Mouse (Mus musculus): ENCODE measurements around the gene Ide. TPM values are rescaled to one million over a fixed set of nuclear protein-coding genes. Genes with fewer than 3 reads are reported as not detected.

Ide gene
- polyA plus RNA-seq, 1 experiment = 13.4 TPM

- peaks cover 48% of the 10 kb centered on the region for H3K36me3 ChIP-seq (ENCODE audit: control insufficient read depth, insufficient read depth)
- no peak overlapping the region for H3ac ChIP-seq (ENCODE audit: control insufficient read depth, insufficient read length, low read depth)
- no peaks in the 10 kb centered on the region for H3K27me3 ChIP-seq (ENCODE audit: control insufficient read depth, insufficient read depth, insufficient read length)
- no peaks in the 10 kb centered on the region for H3K79me2 ChIP-seq (ENCODE audit: control insufficient read depth, insufficient read depth)
- no peak overlapping the region for H3K4me3 ChIP-seq (ENCODE audit: insufficient read depth, poor library complexity, severe bottlenecking)
- H3K79me3 ChIP-seq (ENCODE audit: low read depth) = no peaks in the 10 kb centered on the region
- TF ChIP-seq MAX (IDR thresholded peaks at IDR 0.05) (no peak), CTCF (IDR thresholded peaks at IDR 0.05; ENCODE audit: control insufficient read depth, insufficient read depth, insufficient read length) (no peak), FOSL1 (IDR thresholded peaks at IDR 0.05; ENCODE audit: insufficient read depth, low read length, poor library complexity, severe bottlenecking) (no peak), MYOG (IDR thresholded peaks at IDR 0.05; ENCODE audit: control insufficient read depth, extremely low read depth, insufficient read length) (no peak), USF1 (IDR thresholded peaks at IDR 0.05; ENCODE audit: low read depth) (no peak), MYOD1 (IDR thresholded peaks at IDR 0.05; ENCODE audit: control insufficient read depth, insufficient read length, low read depth) (no peak), CEBPB (IDR thresholded peaks at IDR 0.05; ENCODE audit: low read depth) (no peak)
These were observed 16.6 kb downstream of the Ide start for GRCm38 (mm10) chr19:37320802-37321619.

GRCm38 (mm10) chr19:37317359-37317758, 20.3 kb downstream of the Ide start:
- H3K4me3 ChIP-seq (ENCODE audit: insufficient read depth, poor library complexity, severe bottlenecking) = no peak overlapping the region
- no peaks in the 10 kb centered on the region for H3K79me2 ChIP-seq (ENCODE audit: control insufficient read depth, insufficient read depth)
- H3ac ChIP-seq (ENCODE audit: control insufficient read depth, insufficient read length, low read depth) = no peak overlapping the region
- TF ChIP-seq MAX (IDR thresholded peaks at IDR 0.05) (no peak), USF1 (IDR thresholded peaks at IDR 0.05; ENCODE audit: low read depth) (no peak)
- no peaks in the 10 kb centered on the region for H3K27me3 ChIP-seq (ENCODE audit: control insufficient read depth, insufficient read depth, insufficient read length)
- peaks cover 65% of the 10 kb centered on the region for H3K36me3 ChIP-seq (ENCODE audit: control insufficient read depth, insufficient read depth)
- no peaks in the 10 kb centered on the region for H3K79me3 ChIP-seq (ENCODE audit: low read depth)

- no peaks in the 10 kb centered on the region for H3K79me2 ChIP-seq (ENCODE audit: control insufficient read depth, insufficient read depth)
- TF ChIP-seq USF1 (IDR thresholded peaks at IDR 0.05; ENCODE audit: low read depth) (no peak), MYOG (IDR thresholded peaks at IDR 0.05; ENCODE audit: control insufficient read depth, extremely low read depth, insufficient read length) (no peak), MYOD1 (IDR thresholded peaks at IDR 0.05; ENCODE audit: control insufficient read depth, insufficient read length, low read depth) (no peak), CTCF (IDR thresholded peaks at IDR 0.05; ENCODE audit: control insufficient read depth, insufficient read depth, insufficient read length) (no peak), FOSL1 (IDR thresholded peaks at IDR 0.05; ENCODE audit: insufficient read depth, low read length, poor library complexity, severe bottlenecking) (no peak), CEBPB (IDR thresholded peaks at IDR 0.05; ENCODE audit: low read depth) (no peak), MAX (IDR thresholded peaks at IDR 0.05) (no peak)
- H3K4me3 ChIP-seq (ENCODE audit: insufficient read depth, poor library complexity, severe bottlenecking) = no peak overlapping the region
- H3K36me3 ChIP-seq (ENCODE audit: control insufficient read depth, insufficient read depth) = peaks cover 80% of the 10 kb centered on the region
- no peak overlapping the region for H3ac ChIP-seq (ENCODE audit: control insufficient read depth, insufficient read length, low read depth)
- no peaks in the 10 kb centered on the region for H3K79me3 ChIP-seq (ENCODE audit: low read depth)
- no peaks in the 10 kb centered on the region for H3K27me3 ChIP-seq (ENCODE audit: control insufficient read depth, insufficient read depth, insufficient read length)
These were observed 22.6 kb downstream of the Ide start for GRCm38 (mm10) chr19:37315091-37315490.

- no peaks in the 10 kb centered on the region for H3K27me3 ChIP-seq (ENCODE audit: control insufficient read depth, insufficient read depth, insufficient read length)
- H3ac ChIP-seq (ENCODE audit: control insufficient read depth, insufficient read length, low read depth) = no peak overlapping the region
- H3K79me3 ChIP-seq (ENCODE audit: low read depth) = no peaks in the 10 kb centered on the region
- no peaks in the 10 kb centered on the region for H3K79me2 ChIP-seq (ENCODE audit: control insufficient read depth, insufficient read depth)
- peaks cover 73% of the 10 kb centered on the region for H3K36me3 ChIP-seq (ENCODE audit: control insufficient read depth, insufficient read depth)
- TF ChIP-seq MYOD1 (IDR thresholded peaks at IDR 0.05; ENCODE audit: control insufficient read depth, insufficient read length, low read depth) = no peak
- TF ChIP-seq USF1 (IDR thresholded peaks at IDR 0.05; ENCODE audit: low read depth) = no peak
- TF ChIP-seq FOSL1 (IDR thresholded peaks at IDR 0.05; ENCODE audit: insufficient read depth, low read length, poor library complexity, severe bottlenecking) = no peak
- TF ChIP-seq MYOG (IDR thresholded peaks at IDR 0.05; ENCODE audit: control insufficient read depth, extremely low read depth, insufficient read length) = no peak
- TF ChIP-seq CTCF (IDR thresholded peaks at IDR 0.05; ENCODE audit: control insufficient read depth, insufficient read depth, insufficient read length) = no peak
- no peak for TF ChIP-seq MAX (IDR thresholded peaks at IDR 0.05)
- TF ChIP-seq CEBPB (IDR thresholded peaks at IDR 0.05; ENCODE audit: low read depth) = no peak
- H3K4me3 ChIP-seq (ENCODE audit: insufficient read depth, poor library complexity, severe bottlenecking) = no peak overlapping the region
These were observed 26.2 kb downstream of the Ide start for GRCm38 (mm10) chr19:37311426-37311825.

GRCm38 (mm10) chr19:37310133-37310532, 27.5 kb downstream of the Ide start:
- Histone ChIP-seq H3K27me3 (ENCODE audit: control insufficient read depth, insufficient read depth, insufficient read length) (no peaks in the 10 kb centered on the region), H3K4me3 (ENCODE audit: insufficient read depth, poor library complexity, severe bottlenecking) (no peak overlapping the region), H3K79me3 (ENCODE audit: low read depth) (no peaks in the 10 kb centered on the region), H3K79me2 (ENCODE audit: control insufficient read depth, insufficient read depth) (no peaks in the 10 kb centered on the region), H3K36me3 (ENCODE audit: control insufficient read depth, insufficient read depth) (peaks cover 64% of the 10 kb centered on the region), H3ac (ENCODE audit: control insufficient read depth, insufficient read length, low read depth) (no peak overlapping the region)
- TF ChIP-seq MYOG (IDR thresholded peaks at IDR 0.05; ENCODE audit: control insufficient read depth, extremely low read depth, insufficient read length) = no peak
- no peak for TF ChIP-seq MAX (IDR thresholded peaks at IDR 0.05)
- no peak for TF ChIP-seq MYOD1 (IDR thresholded peaks at IDR 0.05; ENCODE audit: control insufficient read depth, insufficient read length, low read depth)
- TF ChIP-seq CEBPB (IDR thresholded peaks at IDR 0.05; ENCODE audit: low read depth) = no peak
- no peak for TF ChIP-seq CTCF (IDR thresholded peaks at IDR 0.05; ENCODE audit: control insufficient read depth, insufficient read depth, insufficient read length)
- no peak for TF ChIP-seq USF1 (IDR thresholded peaks at IDR 0.05; ENCODE audit: low read depth)
- TF ChIP-seq FOSL1 (IDR thresholded peaks at IDR 0.05; ENCODE audit: insufficient read depth, low read length, poor library complexity, severe bottlenecking) = no peak

- peaks cover 53% of the 10 kb centered on the region for H3K36me3 ChIP-seq (ENCODE audit: control insufficient read depth, insufficient read depth)
- H3ac ChIP-seq (ENCODE audit: control insufficient read depth, insufficient read length, low read depth) = no peak overlapping the region
- no peak overlapping the region for H3K4me3 ChIP-seq (ENCODE audit: insufficient read depth, poor library complexity, severe bottlenecking)
- H3K79me2 ChIP-seq (ENCODE audit: control insufficient read depth, insufficient read depth) = no peaks in the 10 kb centered on the region
- H3K79me3 ChIP-seq (ENCODE audit: low read depth) = no peaks in the 10 kb centered on the region
- TF ChIP-seq CTCF (IDR thresholded peaks at IDR 0.05; ENCODE audit: control insufficient read depth, insufficient read depth, insufficient read length) (no peak), MAX (IDR thresholded peaks at IDR 0.05) (no peak), MYOG (IDR thresholded peaks at IDR 0.05; ENCODE audit: control insufficient read depth, extremely low read depth, insufficient read length) (no peak), USF1 (IDR thresholded peaks at IDR 0.05; ENCODE audit: low read depth) (no peak), FOSL1 (IDR thresholded peaks at IDR 0.05; ENCODE audit: insufficient read depth, low read length, poor library complexity, severe bottlenecking) (no peak), MYOD1 (IDR thresholded peaks at IDR 0.05; ENCODE audit: control insufficient read depth, insufficient read length, low read depth) (no peak), CEBPB (IDR thresholded peaks at IDR 0.05; ENCODE audit: low read depth) (no peak)
- no peaks in the 10 kb centered on the region for H3K27me3 ChIP-seq (ENCODE audit: control insufficient read depth, insufficient read depth, insufficient read length)
These were observed 28.7 kb downstream of the Ide start for GRCm38 (mm10) chr19:37308941-37309340.

Measured in C2C12 (cell line).